Mouse (Mus musculus): ENCODE results near the gene Gm42420. TPM values are rescaled to one million over a fixed set of nuclear protein-coding genes. Genes with fewer than 3 reads are reported as not detected.

The Gm42420 gene
- polyA plus RNA-seq, 1 experiment from 2014 or later = 2.0 TPM

DNA sequence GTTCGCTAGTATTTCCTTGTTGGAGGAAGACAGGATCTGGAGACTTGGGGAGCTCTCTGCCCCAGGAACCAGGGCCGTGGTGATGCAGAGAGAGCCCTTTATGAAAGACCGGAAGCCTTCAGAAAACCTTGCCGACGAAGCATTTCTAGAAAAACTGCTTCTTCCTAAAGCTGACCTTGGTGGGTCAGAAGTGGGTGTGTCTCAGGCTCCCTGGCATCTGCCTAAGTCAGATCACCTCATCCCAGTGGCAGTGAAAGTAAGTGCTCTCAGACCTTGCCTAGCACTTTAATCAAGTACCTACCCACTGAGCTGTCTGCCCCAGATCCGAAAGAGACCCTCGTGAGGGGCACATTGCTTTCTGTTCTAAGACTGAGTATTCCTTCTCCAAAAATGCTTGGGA is 10.6 kb upstream of the Gm42420 start:
- H3K4me3 ChIP-seq = peak overlapping the region; percentile 87; the same call in 1 of the 2 replicates
- H3K27me3 ChIP-seq = no peaks in the 10 kb centered on the region
- ATAC-seq (replicated peaks) = no peak
- WGBS = 72% methylated on average over 7 of the region's 7 CpGs
- H3K4me1 ChIP-seq = peaks cover 19% of the 10 kb centered on the region
- peaks cover 9% of the 10 kb centered on the region for H3K36me3 ChIP-seq
- H3K4me2 ChIP-seq (replicated peaks) = peak overlapping the region; percentile 61
- peak overlapping the region; percentile 94 for H3K9ac ChIP-seq (replicated peaks)
- no peaks in the 10 kb centered on the region for H3K9me3 ChIP-seq
- H3K27ac ChIP-seq (replicated peaks) = no peak overlapping the region

DNA sequence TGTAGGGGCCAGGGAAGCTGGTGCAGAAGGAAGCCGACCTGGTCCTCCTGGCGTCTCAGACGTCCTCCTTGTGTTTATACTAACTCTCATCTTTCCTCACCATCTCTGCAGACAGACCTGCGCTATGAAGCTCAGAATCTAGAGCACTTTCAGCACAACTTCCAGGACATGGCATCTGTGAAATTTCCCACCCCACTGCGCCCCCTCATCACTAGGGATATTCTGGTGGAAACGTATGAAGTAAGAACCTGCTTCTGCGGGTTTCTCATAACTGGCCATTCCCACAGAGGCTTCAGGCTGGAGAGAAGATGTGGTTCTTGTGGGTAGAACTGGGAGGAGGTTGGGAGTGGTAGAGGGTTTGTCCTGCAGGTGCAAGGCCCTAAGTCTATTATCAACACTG is 6.0 kb upstream of the Gm42420 start:
- ATAC-seq (replicated peaks) = no peak
- peaks cover 8% of the 10 kb centered on the region for H3K4me1 ChIP-seq
- peaks cover 46% of the 10 kb centered on the region for H3K36me3 ChIP-seq
- no peak overlapping the region for H3K9ac ChIP-seq (replicated peaks)
- no peak overlapping the region for H3K27ac ChIP-seq (replicated peaks)
- WGBS = 93% methylated on average over 7 of the region's 7 CpGs
- no peak overlapping the region for H3K4me2 ChIP-seq (replicated peaks)
- H3K9me3 ChIP-seq = no peaks in the 10 kb centered on the region
- H3K27me3 ChIP-seq = no peaks in the 10 kb centered on the region
- no peak overlapping the region for H3K4me3 ChIP-seq

DNA sequence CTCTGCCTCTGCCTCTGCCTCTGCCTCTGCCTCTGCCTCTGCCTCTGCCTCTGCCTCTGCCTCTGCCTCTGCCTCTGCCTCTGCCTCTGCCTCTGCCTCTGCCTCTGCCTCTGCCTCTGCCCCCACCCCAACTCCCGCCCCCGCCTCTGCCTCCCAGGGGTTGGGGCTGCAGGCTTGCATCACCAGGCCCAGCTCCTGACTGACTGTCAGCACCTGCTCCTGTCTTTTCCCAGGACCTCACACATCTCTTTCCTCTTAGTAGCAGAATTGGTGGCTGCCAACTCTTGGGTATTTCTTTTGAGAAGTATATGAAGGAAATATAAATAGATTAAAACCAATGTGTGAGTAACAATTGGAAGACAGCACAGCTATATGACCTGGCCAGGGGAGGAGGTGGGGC is 5.0 kb upstream of the Gm42420 start:
- peaks cover 48% of the 10 kb centered on the region for H3K36me3 ChIP-seq
- H3K4me2 ChIP-seq (replicated peaks) = no peak overlapping the region
- no peak overlapping the region for H3K9ac ChIP-seq (replicated peaks)
- WGBS = 89% methylated on average over 2 of the region's 2 CpGs
- no peaks in the 10 kb centered on the region for H3K9me3 ChIP-seq
- no peaks in the 10 kb centered on the region for H3K4me1 ChIP-seq
- H3K4me3 ChIP-seq = no peak overlapping the region
- ATAC-seq (replicated peaks) = no peak
- no peaks in the 10 kb centered on the region for H3K27me3 ChIP-seq
- no peak overlapping the region for H3K27ac ChIP-seq (replicated peaks)

DNA sequence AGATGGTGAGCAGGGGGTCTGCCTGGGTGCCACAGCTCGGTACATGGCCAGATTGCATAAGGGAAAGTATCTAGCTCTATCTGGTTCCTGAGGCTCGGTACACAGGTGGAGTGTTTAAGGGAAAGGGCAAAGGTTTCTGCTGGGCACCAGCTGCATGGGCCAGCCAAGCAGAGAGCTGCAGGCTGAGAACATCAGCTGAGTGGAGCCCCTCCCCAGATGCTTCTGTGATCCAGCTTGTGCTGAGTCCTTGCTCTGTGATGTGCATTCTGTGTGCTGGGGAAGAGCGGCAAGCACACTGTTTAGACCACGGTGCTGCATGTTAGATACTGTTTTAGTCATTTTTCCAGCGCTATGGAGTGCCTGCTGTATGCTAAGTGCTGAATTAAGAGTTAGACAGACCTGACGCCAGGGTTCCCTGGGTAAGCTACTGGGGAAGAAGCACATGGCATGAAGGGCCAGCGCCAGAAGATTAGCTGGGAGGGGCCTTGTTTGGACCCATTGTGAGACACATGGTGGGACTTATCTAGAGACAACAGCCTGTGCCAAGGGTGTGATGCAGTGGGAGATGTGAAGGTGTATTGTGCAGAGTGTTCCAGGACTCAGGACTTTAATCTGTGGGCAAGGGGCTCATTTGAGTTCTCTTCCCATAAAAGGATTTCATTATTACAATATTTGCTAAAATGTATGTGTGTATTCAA is 4.3 kb upstream of the Gm42420 start:
- Histone ChIP-seq H3K4me1 (no peaks in the 10 kb centered on the region), H3K9ac (replicated peaks) (no peak overlapping the region), H3K27me3 (no peaks in the 10 kb centered on the region), H3K9me3 (no peaks in the 10 kb centered on the region), H3K36me3 (peaks cover 51% of the 10 kb centered on the region), H3K27ac (replicated peaks) (no peak overlapping the region), H3K4me3 (no peak overlapping the region), H3K4me2 (replicated peaks) (no peak overlapping the region)
- WGBS = 77% methylated on average over 7 of the region's 7 CpGs
- ATAC-seq (replicated peaks) = no peak

DNA sequence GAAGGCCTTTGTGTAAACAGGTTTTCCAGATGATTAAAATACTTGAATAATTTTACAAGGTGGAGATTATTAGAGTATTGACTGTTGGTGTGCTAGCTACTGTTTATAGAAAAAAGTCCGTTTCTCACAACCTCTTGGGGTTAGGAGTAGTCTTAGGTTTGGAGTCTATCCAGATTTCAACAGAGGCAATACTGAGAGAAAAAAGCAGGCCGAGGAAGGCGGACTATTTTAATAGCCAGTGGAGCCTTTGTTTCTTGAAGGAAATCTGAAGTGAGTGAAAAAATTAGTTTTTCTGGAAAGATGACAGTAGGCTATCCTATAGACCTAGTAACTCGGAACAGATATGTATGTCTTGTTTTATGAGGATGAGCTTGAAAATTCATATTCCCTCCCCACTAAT is 5.9 kb downstream of the Gm42420 start:
- ATAC-seq (replicated peaks) = no peak
- Histone ChIP-seq H3K9me3 (no peaks in the 10 kb centered on the region), H3K4me3 (no peak overlapping the region), H3K27me3 (no peaks in the 10 kb centered on the region), H3K4me2 (replicated peaks) (no peak overlapping the region), H3K9ac (replicated peaks) (no peak overlapping the region), H3K27ac (replicated peaks) (no peak overlapping the region), H3K36me3 (peaks cover 28% of the 10 kb centered on the region), H3K4me1 (peaks cover 16% of the 10 kb centered on the region)
- 96% methylated on average over 4 of the region's 4 CpGs for WGBS

DNA sequence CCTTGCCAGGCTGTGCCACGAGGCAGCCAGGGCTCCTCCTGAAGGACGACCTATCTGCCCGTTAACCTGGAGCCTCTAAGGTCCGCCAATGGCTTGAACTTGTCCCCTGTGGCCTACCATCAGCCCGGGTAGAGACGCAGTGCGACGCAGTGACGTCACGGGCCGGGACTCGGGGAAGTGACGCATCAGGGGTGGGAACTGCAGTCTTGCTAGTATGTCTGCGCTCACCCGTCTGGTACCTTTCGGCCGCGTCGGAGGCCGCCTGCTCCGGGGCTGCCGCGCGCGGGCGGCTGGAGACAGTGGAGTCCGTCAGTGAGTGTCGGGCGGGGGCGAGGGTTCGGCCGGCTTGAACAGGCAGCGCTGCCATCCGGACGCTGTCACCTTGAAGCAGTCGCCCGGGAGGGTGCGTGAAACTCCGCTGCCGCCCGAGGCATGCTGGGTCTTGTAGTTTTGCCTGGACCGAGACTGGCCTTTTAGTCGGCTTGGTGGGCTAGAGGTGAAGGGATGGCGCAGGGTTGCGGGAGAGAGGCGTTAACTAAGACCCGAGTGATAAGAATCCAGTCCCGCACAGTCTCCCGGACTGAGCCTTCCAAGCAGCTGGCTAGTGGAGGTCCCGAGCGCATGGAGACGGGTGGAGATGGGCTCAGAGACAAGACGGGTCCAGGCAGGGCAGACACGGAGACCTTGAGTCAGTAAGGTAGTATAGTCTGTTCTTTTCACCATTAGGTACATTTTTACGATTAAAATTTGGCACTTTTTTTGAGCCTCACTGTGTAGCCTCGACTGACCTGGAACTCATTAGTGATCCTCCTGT is 7.1 kb downstream of the Gm42420 start, which contains the start of gene Ndufb2:
Ndufb2 (plus strand) TSS at position 174 of the 814 bp plus-strand sequence.
- Histone ChIP-seq H3K36me3 (peaks cover 18% of the 10 kb centered on the region), H3K27ac (replicated peaks) (peak within 1 kb of the TSS; percentile 94), H3K27me3 (no peaks in the 10 kb centered on the region), H3K9me3 (no peaks in the 10 kb centered on the region), H3K4me2 (replicated peaks) (peak within 1 kb of the TSS; percentile 88), H3K4me3 (peak within 1 kb of the TSS; percentile 84), H3K4me1 (peaks cover 16% of the 10 kb centered on the region), H3K9ac (replicated peaks) (peak within 1 kb of the TSS; percentile 84)
- peak; percentile 98 for ATAC-seq (replicated peaks)
- WGBS = under 1% methylated on average over 56 of the region's 56 CpGs

DNA sequence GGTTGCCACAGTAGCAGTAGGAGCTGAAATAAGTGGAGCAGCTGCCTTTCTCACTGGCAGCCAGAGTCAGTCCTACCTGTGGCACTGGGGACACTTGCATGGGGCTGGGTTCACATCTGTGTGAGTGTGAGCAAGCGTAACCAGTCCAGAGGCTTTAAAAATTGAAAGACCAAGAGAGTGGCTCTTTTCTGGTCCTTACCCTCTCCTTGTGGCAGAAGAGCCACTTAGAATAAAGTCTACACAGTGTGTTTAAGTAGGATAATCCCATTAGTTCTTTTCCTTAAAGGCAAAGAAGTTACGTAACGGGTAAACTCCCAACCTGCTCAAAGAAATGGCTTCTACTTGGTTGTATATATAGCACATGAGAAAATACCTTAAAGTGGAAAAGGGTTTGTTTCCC is 15.3 kb downstream of the Gm42420 start:
- Histone ChIP-seq H3K4me3 (no peak overlapping the region), H3K4me2 (replicated peaks) (no peak overlapping the region), H3K36me3 (peaks cover 33% of the 10 kb centered on the region), H3K4me1 (no peaks in the 10 kb centered on the region), H3K27me3 (no peaks in the 10 kb centered on the region), H3K9ac (replicated peaks) (no peak overlapping the region), H3K27ac (replicated peaks) (no peak overlapping the region), H3K9me3 (no peaks in the 10 kb centered on the region)
- 86% methylated on average over 3 of the region's 3 CpGs for WGBS
- ATAC-seq (replicated peaks) = no peak

DNA sequence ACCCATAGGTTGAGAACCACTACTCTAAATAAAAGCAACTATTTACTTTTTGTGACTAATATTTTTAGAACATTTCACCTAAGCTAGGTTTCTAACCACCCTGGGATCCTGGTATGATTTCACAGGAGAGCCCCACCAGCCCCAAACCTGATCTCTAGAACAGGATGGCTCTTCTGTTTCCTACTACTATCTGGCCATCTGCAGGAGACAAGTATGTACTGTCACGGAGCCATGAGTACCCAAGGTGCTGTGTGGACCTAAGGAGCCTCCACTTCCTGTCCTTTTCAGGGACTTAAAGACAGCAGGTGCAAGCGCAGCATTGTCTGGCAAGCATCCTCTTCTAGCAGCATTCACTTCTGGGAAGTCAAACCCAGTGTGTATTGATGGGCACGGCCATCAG is 16.3 kb downstream of the Gm42420 start:
- no peak for ATAC-seq (replicated peaks)
- Histone ChIP-seq H3K36me3 (peaks cover 33% of the 10 kb centered on the region), H3K4me3 (no peak overlapping the region), H3K4me2 (replicated peaks) (no peak overlapping the region), H3K27ac (replicated peaks) (no peak overlapping the region), H3K9ac (replicated peaks) (no peak overlapping the region), H3K9me3 (no peaks in the 10 kb centered on the region), H3K27me3 (no peaks in the 10 kb centered on the region), H3K4me1 (no peaks in the 10 kb centered on the region)
- 83% methylated on average over 3 of the region's 3 CpGs for WGBS

DNA sequence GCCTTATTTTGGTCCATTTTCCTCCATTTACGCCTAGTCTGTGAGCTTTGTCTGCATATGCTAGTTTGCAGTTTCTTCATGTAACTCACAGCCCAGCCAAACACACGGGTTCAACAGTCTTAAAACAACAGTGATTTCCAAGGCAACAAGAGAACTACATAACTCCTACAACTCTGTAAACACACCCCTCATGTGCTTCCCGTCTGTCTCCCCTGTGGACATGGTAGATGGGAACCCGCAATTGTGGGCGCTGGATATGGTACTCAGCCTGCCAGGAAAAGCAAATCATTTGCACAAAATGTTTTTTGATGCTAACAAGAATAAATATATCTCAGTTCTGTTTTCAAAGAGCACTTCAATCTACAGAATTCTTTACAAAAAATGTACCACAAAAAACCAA is 19.0 kb downstream of the Gm42420 start:
- H3K4me1 ChIP-seq = no peaks in the 10 kb centered on the region

DNA sequence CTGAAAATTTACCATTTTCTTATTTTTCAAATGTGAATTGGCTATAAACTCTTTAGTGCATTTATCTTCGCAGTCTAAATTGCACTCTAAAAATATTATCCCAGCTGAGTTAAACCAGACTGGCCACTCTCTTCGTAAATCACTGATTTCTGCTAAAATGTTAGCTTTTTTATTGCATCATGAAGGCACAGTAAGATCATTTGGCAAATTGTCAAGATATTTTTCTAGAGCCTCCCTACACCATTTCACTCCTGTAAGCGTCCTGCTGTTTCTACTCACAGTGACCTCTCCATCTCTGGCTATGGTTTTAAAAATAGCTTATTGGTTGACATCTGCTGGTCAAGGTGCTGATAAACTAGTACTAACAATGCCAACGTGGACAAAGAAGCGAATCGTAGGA is 20.5 kb downstream of the Gm42420 start:
- ATAC-seq (replicated peaks) = no peak
- H3K36me3 ChIP-seq = peaks cover 16% of the 10 kb centered on the region
- H3K27ac ChIP-seq (replicated peaks) = no peak overlapping the region
- no peak overlapping the region for H3K4me3 ChIP-seq
- no peaks in the 10 kb centered on the region for H3K27me3 ChIP-seq
- H3K9me3 ChIP-seq = no peaks in the 10 kb centered on the region
- no peaks in the 10 kb centered on the region for H3K4me1 ChIP-seq
- H3K9ac ChIP-seq (replicated peaks) = no peak overlapping the region
- WGBS = 90% methylated on average over 6 of the region's 6 CpGs
- no peak overlapping the region for H3K4me2 ChIP-seq (replicated peaks)

More for the DNA sequence above, 19.0 kb downstream of the Gm42420 start:
- no peaks in the 10 kb centered on the region for H3K27me3 ChIP-seq
- ATAC-seq (replicated peaks) = no peak
- H3K4me3 ChIP-seq = no peak overlapping the region
- H3K9me3 ChIP-seq = no peaks in the 10 kb centered on the region
- H3K4me2 ChIP-seq (replicated peaks) = no peak overlapping the region
- no peak overlapping the region for H3K9ac ChIP-seq (replicated peaks)
- peaks cover 24% of the 10 kb centered on the region for H3K36me3 ChIP-seq
- H3K27ac ChIP-seq (replicated peaks) = no peak overlapping the region
- 89% methylated on average over 5 of the region's 5 CpGs for WGBS

DNA sequence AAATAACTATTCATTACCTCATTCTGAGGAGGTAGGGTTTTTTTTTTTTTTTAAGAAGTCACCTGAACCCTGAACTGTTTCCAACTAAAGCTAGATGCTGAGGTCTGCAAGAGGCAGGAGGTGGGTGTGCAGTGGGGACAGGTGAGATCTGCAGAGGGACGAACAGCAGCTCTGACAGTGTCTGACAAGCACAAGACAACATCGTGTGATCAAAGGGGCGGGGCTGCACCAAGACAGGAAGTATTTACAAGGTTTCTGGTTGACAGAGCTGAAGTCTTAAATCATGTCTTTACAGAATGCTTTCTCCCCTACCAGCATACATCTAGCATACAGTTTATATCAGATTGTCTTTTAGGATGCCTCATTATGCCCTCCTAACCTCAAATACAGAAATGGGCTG is 21.3 kb downstream of the Gm42420 start:
- peaks cover 12% of the 10 kb centered on the region for H3K36me3 ChIP-seq
- H3K4me2 ChIP-seq (replicated peaks) = no peak overlapping the region
- H3K4me1 ChIP-seq = no peaks in the 10 kb centered on the region
- H3K4me3 ChIP-seq = no peak overlapping the region
- no peaks in the 10 kb centered on the region for H3K27me3 ChIP-seq
- ATAC-seq (replicated peaks) = no peak
- no peak overlapping the region for H3K27ac ChIP-seq (replicated peaks)
- no peaks in the 10 kb centered on the region for H3K9me3 ChIP-seq
- H3K9ac ChIP-seq (replicated peaks) = no peak overlapping the region
- whole genome bisulfite sequencing = 78% methylated on average over 3 of the region's 3 CpGs

DNA sequence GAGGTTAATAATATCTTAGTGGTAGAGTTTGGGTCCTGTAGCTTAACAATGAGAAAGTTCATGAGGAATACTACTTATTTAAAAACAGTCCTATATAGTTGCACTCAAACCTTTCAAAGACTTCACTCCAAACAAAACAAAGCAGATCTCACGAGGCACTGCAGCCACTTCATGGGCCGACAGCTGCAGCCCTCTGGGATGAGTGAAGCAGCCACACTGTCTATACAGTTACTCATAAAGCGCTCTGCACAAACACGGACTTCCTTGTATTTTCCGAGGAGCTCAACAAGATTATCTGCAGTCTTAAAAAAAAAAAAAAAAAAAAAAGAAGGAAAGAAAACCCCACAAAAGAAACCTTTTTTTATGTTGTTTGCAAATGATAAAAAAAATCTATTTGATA is 21.8 kb downstream of the Gm42420 start:
- no peaks in the 10 kb centered on the region for H3K9me3 ChIP-seq
- H3K4me3 ChIP-seq = no peak overlapping the region
- H3K9ac ChIP-seq (replicated peaks) = no peak overlapping the region
- H3K27ac ChIP-seq (replicated peaks) = no peak overlapping the region
- 79% methylated on average over 5 of the region's 5 CpGs for WGBS
- ATAC-seq (replicated peaks) = no peak
- H3K4me2 ChIP-seq (replicated peaks) = no peak overlapping the region
- peaks cover 11% of the 10 kb centered on the region for H3K36me3 ChIP-seq
- H3K27me3 ChIP-seq = no peaks in the 10 kb centered on the region
- no peaks in the 10 kb centered on the region for H3K4me1 ChIP-seq
